Mouse (Mus musculus) thymus, adult 2 months (tissue): ENCODE data around the gene Nol4l.

Experiments
- CTCF ChIP-seq: fragments of 200-500 bp; IDR thresholded peaks from 2 replicates; pipeline ENCODE4 v1.5.1; 2012; ENCODE audit warnings: mild to moderate bottlenecking, control low read depth, low read length, moderate library complexity, borderline replicate concordance; ENCODE audit not compliant: control insufficient read depth, poor library complexity, insufficient read depth; ENCODE audit errors: extremely low read depth
- POLR2A ChIP-seq: fragments of 200-500 bp; IDR thresholded peaks from 2 replicates; pipeline ENCODE4 v1.6.1; 2012; ENCODE audit warnings: mild to moderate bottlenecking, low read length, control low read depth, moderate library complexity; ENCODE audit not compliant: control insufficient read depth, poor library complexity, insufficient read depth; ENCODE audit errors: extremely low read depth

GRCm38 (mm10) chr2:153417841-153418240, 111.9 kb downstream of the Nol4l start:
- TF ChIP-seq CTCF (no peak), POLR2A (no peak)
